Mouse (Mus musculus) lung, adult 2 months (tissue): Measurements from ENCODE around the gene Bank1.

Experiments
- CTCF ChIP-seq: fragments of 200-500 bp; IDR thresholded peaks from 2 replicates; pipeline ENCODE4 v1.5.1; 2011; ENCODE audit warnings: mild to moderate bottlenecking, low read length, control low read depth; ENCODE audit not compliant: insufficient read depth
- POLR2A ChIP-seq: fragments of 200-500 bp; IDR thresholded peaks from 2 replicates; pipeline ENCODE4 v1.6.1; 2011; ENCODE audit warnings: low read depth, mild to moderate bottlenecking, control low read depth, low read length, borderline replicate concordance; ENCODE audit errors: extremely low read depth

DNA sequence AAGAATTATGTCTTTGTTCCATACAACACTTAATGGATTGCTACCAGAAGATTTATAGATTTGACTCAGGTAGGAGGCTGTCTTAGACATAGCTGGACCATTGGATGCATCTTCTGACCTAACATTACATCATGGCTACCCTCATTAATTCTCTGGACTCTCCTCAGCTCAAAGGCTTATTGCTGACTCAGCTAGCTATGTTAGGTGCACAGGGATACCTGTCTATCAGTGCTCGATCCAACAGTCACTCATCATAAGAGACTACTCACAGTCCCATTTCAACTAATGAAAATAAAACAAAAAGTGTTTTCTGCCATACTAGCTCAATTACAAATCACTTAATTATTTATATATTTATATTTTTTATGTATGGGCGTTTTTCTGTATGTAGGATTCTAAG, 308.3 kb downstream of the Bank1 start:
- no peak for TF ChIP-seq CTCF
- TF ChIP-seq POLR2A: no peak
